Mouse (Mus musculus) hematopoietic stem cell, adult 5-6 weeks (primary cell): ENCODE data around the gene Adamts6. TPM values are rescaled to one million over a fixed set of nuclear protein-coding genes. Genes with fewer than 3 reads are reported as not detected.

ENCODE experiments used
- ATAC-seq, 2 experiments: fragments of 125-278 bp in 1 of 2; replicated peaks in 1 of 2; 2 replicates each; pipeline ENCODE4 v1.8.0; 2016 to 2017; ENCODE audit warnings: inconsistent platforms in 2 of 2, mild to moderate bottlenecking in 2 of 2, moderate number of reproducible peaks in 2 of 2, low read depth in 1 of 2, moderate TSS enrichment in 1 of 2; ENCODE audit not compliant: low FRiP score in 2 of 2, poor library complexity in 2 of 2, severe bottlenecking in 2 of 2, insufficient read depth in 1 of 2, low TSS enrichment in 1 of 2
- total RNA-seq: library from RNA; stranded (forward); fragments of 172-1452, 232-1000 nt; gene quantifications from 2 replicates; pipeline ENCODE4 v1.2.3, GENCODE M21; 2017

The Adamts6 gene
- total RNA-seq, 1 experiment from 2014 or later, result 7.8 TPM

- no peak for ATAC-seq
Observed at GRCm38 (mm10) chr13:104504043-104504442, 216.4 kb downstream of the Adamts6 start.

- no peak for ATAC-seq
Observed at GRCm38 (mm10) chr13:104506165-104506875, 218.7 kb downstream of the Adamts6 start.

- no peak for ATAC-seq
Observed at GRCm38 (mm10) chr13:104507671-104508070, 220.0 kb downstream of the Adamts6 start.

GRCm38 (mm10) chr13:104509561-104510493, 222.2 kb downstream of the Adamts6 start:
- ATAC-seq, result no peak

- no peak for ATAC-seq
Observed at GRCm38 (mm10) chr13:104510766-104511165, 223.1 kb downstream of the Adamts6 start.

- ATAC-seq, result no peak
Observed at GRCm38 (mm10) chr13:104515054-104515453, 227.4 kb downstream of the Adamts6 start.

- no peak for ATAC-seq
Observed at GRCm38 (mm10) chr13:104516146-104516545, 228.5 kb downstream of the Adamts6 start.

GRCm38 (mm10) chr13:104516766-104517364, 229.2 kb downstream of the Adamts6 start:
- ATAC-seq, result no peak

GRCm38 (mm10) chr13:104517638-104518311, 230.1 kb downstream of the Adamts6 start:
- no peak for ATAC-seq

- no peak for ATAC-seq
Observed at GRCm38 (mm10) chr13:104518312-104519005, 230.8 kb downstream of the Adamts6 start.

GRCm38 (mm10) chr13:104519006-104519695, 231.5 kb downstream of the Adamts6 start:
- no peak for ATAC-seq

GRCm38 (mm10) chr13:104519981-104520380, 232.3 kb downstream of the Adamts6 start:
- ATAC-seq, result no peak

- ATAC-seq, result no peak
Observed at GRCm38 (mm10) chr13:104520461-104520860, 232.8 kb downstream of the Adamts6 start.

- no peak for ATAC-seq
Observed at GRCm38 (mm10) chr13:104521532-104521931, 233.9 kb downstream of the Adamts6 start.

- no peak for ATAC-seq
Observed at GRCm38 (mm10) chr13:104525656-104526055, 238.0 kb downstream of the Adamts6 start.

GRCm38 (mm10) chr13:104529238-104529637, 241.6 kb downstream of the Adamts6 start:
- no peak for ATAC-seq
